Mouse (Mus musculus) common myeloid progenitor, adult 5-6 weeks (primary cell): ENCODE measurements around the gene Klf15. TPM values are rescaled to one million over a fixed set of nuclear protein-coding genes. Genes with fewer than 3 reads are reported as not detected.
A peak's percentile ranks its signal among the peaks of the same experiment; 100 is the strongest.

Source experiments
- ATAC-seq: replicated peaks from 2 replicates; pipeline ENCODE4 v1.8.0; 2016; ENCODE audit warnings: low read depth, mild to moderate bottlenecking, moderate TSS enrichment, inconsistent platforms; ENCODE audit not compliant: poor library complexity, severe bottlenecking
- total RNA-seq: library from RNA; stranded (forward); fragments of 200-1000, 187-1606 nt; gene quantifications from 2 replicates; pipeline ENCODE4 v1.2.3, GENCODE M21; 2017

Klf15 gene
- total RNA-seq: not detected in 2 replicates

- peak; percentile 39; the same call in 1 of the 2 replicates for ATAC-seq
These were observed at the start of gene Klf15 for GRCm38 (mm10) chr6:90462181-90462706. Klf15 (plus strand) TSS chr6:90462576.

GRCm38 (mm10) chr6:90422565-90422964 is 39.8 kb upstream of the Klf15 start:
- peak; percentile 98 for ATAC-seq

- no peak for ATAC-seq
These were observed 37.0 kb upstream of the Klf15 start for GRCm38 (mm10) chr6:90425361-90425760.

GRCm38 (mm10) chr6:90426003-90426402 is 36.4 kb upstream of the Klf15 start:
- ATAC-seq: no peak

- peak; percentile 82 for ATAC-seq
These were observed 33.9 kb upstream of the Klf15 start, which contains the start of gene Cfap100 for GRCm38 (mm10) chr6:90428380-90428974. Cfap100 (minus strand) TSS chr6:90428797.

GRCm38 (mm10) chr6:90429911-90430310 is 32.5 kb upstream of the Klf15 start:
- no peak for ATAC-seq

GRCm38 (mm10) chr6:90431487-90431886 is 30.9 kb upstream of the Klf15 start:
- no peak for ATAC-seq

- no peak for ATAC-seq
These were observed 27.7 kb upstream of the Klf15 start for GRCm38 (mm10) chr6:90434687-90435086.

- ATAC-seq: peak; percentile 94
These were observed 27.2 kb upstream of the Klf15 start for GRCm38 (mm10) chr6:90435195-90435618.

- ATAC-seq: no peak
These were observed 26.0 kb upstream of the Klf15 start for GRCm38 (mm10) chr6:90436192-90436907.

- ATAC-seq: no peak
These were observed 25.3 kb upstream of the Klf15 start for GRCm38 (mm10) chr6:90437041-90437440.

GRCm38 (mm10) chr6:90446883-90447282 is 15.5 kb upstream of the Klf15 start:
- no peak for ATAC-seq

- ATAC-seq: 0 out of 2 replicates have a peak, but pooled peaks have one; percentile 50
These were observed 12.2 kb upstream of the Klf15 start for GRCm38 (mm10) chr6:90450179-90450578.

GRCm38 (mm10) chr6:90450697-90451096 is 11.7 kb upstream of the Klf15 start:
- ATAC-seq: no peak

- no peak for ATAC-seq
These were observed 10.9 kb upstream of the Klf15 start for GRCm38 (mm10) chr6:90451512-90451911.

- no peak for ATAC-seq
These were observed 9.8 kb upstream of the Klf15 start for GRCm38 (mm10) chr6:90452603-90453002.

- ATAC-seq: no peak
These were observed 8.6 kb upstream of the Klf15 start for GRCm38 (mm10) chr6:90453751-90454150.

- ATAC-seq: no peak
These were observed 5.0 kb upstream of the Klf15 start for GRCm38 (mm10) chr6:90457421-90457820.

- no peak for ATAC-seq
These were observed 1.2 kb upstream of the Klf15 start for GRCm38 (mm10) chr6:90461181-90461580.

- no peak; the same call in 1 of the 2 replicates for ATAC-seq
These were observed 605 bp upstream of the Klf15 start for GRCm38 (mm10) chr6:90461771-90462170.

GRCm38 (mm10) chr6:90462841-90463227 is 458 bp downstream of the Klf15 start:
- no peak; the same call in 1 of the 2 replicates for ATAC-seq
